Mouse (Mus musculus) left cerebral cortex, adult 9 months (tissue): ENCODE data around the gene Gm10944.
A peak's percentile ranks its signal among the peaks of the same experiment; 100 is the strongest.

Experiments
- DNase-seq, 2 experiments: peaks; one replicate each; pipeline ENCODE4 v3.0.0; 2022; ENCODE audit warnings: low spot score in 2 of 2

The Gm10944 gene

DNA sequence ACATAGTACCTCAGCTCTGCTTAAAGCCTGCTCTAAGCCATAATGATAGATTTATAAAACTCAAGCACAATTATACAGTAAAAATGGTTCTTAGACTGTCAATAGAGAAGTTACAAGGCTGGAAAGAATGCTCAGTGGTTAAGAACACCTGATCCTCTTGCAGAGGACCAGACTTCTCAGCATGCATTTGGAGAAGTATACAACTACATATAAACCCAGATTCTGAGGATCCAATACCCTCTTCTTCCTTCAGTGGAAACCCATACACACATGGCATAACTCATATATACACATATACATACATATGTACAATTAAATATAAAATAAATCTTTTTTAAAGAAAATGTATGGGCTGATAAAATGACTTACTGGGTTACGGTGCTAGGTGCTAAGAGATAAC lies at the start of gene Gm10944:
Gene Gm10944, plus strand, starts transcription at position 301 of the 400 bp plus-strand sequence.
- DNase-seq, result no peak

DNA sequence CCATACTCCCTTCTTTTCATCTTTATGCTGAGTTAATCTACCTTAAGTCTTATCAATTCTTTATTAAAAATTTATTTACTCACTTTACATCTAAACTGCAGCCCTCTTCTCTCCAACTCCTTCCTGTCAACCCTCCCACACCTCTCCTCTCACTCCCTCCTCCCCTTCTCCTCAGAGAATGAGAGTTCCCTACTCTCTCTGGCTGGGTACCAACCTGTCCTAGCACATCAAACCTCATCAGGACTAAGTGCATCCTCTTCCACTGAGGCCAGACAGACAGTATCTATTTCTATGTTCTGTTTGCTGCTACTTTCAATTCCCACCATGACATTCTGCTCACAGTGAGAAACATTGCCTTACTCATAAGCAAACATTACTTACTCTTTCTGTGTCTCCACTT lies 25.2 kb upstream of the Gm10944 start:
- no peak for DNase-seq

DNA sequence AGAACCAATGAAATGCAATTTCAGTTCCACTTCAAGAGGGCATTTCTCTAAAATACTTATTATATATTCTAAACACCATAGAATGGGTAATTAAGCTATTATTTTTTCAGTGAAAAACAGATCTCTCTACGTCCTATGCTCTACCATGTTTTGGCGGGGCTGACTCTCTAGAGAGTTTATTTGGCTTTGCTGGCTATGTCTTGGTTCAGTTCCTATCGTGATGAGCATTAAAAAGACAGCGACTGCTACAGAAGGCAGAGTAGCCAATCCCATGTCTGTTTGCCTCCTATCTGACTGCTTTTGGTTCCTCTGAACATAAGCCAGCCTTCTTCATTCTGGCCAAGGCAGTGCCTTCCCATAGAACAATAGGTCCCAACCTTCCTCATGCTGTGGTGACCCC lies 24.5 kb upstream of the Gm10944 start:
- no peak for DNase-seq

DNA sequence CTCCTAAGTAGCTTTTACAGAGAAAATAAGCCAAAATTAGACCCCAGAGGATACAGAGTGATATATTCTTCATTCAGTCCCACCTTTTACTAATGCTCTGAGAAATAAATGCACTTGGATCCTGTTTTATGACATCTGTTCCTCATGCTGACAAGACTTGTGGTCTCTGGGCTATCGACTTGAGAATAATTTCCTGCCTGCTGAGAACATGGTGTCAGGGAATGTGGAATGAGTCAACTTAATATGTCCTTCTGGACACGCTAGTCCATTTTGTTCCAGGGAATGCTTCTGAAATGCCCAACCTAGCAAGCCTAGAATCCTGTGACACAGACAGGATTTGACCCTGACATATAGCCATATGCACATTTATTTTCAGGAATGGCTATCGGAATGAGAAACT lies 22.0 kb upstream of the Gm10944 start:
- DNase-seq, result no peak

DNA sequence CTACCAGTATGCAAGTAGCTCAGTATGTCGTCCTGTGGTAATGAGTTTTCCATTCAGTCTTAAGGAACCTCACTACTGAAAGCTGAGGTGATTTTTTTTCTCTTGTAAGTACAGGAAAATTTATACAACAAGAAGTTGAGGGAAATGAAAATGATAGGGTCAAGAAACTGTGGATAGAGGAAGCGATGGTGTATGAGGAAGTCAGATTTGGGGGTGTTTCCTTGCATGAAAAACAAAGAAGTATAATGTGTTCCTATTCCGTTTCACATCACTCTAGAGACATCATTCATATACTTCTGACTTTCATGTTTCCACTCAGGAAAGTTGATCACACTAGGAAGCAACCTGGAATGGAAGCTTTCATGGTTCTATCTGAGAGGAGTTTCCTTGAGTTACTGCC lies 21.2 kb upstream of the Gm10944 start:
- DNase-seq, result no peak

DNA sequence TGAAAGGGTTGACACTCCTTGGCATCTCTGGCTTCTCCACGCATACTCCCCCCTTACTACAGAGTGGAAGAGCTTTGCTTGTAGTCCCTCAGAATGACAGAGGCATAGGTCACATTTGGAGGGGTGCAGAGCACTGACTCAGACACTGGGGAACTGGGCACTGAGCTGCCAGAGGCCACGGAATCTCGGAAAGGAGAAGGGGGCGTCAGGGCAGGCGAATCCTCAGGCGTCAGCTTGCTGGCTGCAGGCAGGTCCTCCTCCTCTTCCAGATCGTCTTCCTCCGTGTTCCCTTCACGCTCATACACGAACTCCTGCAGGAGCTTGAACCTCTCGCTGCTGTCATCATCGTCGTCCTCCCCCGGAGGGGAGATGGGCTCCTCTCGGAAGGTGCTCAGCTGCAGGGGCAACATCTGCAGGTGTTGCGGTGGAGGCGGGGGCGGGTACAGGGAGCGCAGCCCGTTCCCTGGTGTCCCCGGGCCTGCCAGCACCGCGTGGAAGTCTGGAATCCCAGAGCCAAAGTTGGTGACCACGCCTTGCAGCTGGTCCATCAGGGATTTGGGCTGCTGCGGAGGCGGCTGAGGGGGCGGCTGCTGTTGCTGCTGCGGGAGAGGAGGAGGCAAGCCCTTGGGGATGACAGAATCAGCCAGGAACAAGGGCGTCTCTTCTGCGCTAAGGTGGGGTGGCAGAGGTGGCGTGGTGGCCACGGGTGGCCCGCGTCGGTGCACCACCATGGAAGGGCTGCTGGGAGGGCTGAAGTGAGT lies 7.9 kb downstream of the Gm10944 start:
- DNase-seq, result peak in 1 of 2 experiments; percentile 65

DNA sequence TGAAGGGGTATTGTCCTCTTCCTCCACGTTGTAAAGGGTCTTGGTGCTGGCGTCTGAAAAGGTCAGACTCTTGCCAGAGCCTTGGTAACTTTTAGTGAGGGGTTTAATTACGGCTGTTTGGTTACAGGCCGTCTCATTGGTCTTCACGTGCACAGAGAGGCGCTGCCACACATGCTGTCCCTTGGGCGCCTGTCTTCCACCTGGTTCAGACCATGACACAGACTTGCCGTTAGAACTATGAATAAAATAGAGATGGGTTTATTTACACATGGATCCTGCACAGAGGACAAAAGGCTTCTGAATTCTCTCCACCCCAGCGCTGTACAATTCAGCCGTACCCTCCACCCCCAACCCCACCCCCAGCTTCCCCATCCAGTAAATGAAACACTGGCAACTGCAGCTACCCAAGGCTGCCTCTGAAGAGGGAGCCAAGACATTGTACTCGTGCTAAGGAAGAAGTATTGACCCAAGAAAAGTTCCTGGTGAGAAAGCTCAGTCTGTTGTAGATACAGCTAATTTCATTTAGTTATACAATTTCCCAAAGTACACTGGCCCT lies 8.6 kb downstream of the Gm10944 start:
- DNase-seq, result no peak

DNA sequence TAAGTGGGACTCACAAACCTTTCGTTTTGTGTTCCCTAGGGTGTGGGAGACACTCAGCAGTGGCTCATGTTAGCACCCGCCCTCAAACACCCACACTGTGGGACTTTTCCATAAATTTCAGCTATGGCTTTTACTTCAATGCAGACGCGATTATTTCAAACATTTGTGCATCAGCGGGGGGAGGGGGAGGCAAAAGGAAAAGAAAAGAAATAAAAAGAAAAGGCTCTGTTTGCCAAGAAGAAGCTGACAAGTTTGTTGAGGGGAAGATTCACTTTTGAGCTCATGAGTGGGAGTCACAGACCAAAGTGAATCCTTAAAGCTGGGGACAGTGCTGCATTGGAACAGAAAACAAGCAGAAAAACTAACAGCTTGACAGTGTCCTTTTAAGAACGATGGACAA lies 16.3 kb downstream of the Gm10944 start:
- peak in 1 of 2 experiments; percentile 45 for DNase-seq

DNA sequence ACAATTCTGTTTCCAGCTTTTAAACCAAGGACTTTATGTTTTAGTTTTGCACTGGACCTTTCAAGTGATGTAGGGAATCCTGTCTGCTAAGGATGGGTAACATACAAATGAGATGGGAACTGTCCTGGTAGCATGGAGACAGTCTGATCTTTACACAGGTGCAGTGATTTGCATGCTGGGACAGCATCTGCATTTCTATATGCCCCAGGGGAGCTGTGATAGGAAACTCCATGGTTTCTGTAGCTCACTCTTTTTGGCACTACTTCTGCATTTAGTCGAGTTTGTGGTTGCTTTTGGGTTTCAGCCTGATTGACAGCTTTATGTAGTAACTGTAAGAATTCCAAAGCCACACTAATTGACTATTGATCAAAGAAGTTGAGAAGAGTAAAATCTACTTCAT lies 19.8 kb downstream of the Gm10944 start:
- DNase-seq, result no peak

DNA sequence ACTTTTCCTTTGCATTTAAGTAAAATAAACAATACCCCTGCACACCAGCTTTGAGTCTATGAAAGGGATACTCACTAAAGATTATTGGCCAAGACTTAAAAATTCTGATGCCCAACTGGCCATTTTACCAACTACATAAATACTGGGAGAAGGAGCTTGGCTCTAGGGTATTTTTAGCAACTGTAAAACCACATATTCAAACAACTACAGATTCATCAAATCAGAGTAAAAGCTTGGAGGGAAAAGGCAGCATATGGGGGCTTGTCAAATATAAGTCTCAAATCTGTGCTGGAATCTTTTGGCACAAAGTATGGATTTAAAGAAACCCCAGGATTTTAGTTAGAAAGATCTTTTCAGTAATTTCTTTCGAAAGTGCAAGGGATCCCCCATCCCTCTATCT lies 20.2 kb downstream of the Gm10944 start:
- DNase-seq, result no peak

DNA sequence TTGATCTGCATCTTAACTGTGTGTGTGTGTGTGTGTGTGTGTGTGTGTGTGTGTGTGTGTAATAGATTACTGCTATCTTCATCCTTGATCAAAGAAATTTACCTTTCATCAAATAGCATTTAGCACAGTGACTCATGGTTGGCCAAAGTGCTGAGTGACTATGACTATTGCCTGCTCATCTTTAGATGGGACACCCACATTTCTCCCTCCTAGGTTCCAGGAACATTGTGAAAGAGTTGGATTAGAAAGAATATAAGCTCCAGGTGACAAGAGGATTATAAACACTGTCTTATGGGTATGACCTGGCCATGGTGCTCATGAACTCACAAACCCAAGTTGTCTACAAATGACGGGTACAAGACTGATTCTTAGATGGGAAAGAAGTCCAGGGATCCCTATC lies 26.9 kb downstream of the Gm10944 start:
- no peak for DNase-seq

DNA sequence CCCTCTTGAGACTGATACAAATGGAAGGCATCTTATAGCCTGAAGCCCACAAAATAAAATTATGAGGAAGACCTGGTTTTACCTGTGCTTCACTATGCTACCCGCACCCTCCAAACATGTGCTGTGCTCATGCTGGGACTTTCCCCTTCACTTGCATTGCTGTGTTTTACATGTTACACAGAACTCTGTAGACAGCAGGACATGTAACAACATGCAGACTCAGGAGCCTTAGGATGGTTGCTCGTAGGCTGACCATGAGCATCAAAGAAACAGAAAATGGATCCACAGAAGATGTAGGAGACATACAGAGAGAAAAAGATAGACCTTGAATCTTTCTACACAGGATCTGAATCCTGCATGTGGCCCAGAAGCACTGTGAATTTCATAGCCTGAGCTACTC lies 29.2 kb downstream of the Gm10944 start:
- DNase-seq, result no peak

DNA sequence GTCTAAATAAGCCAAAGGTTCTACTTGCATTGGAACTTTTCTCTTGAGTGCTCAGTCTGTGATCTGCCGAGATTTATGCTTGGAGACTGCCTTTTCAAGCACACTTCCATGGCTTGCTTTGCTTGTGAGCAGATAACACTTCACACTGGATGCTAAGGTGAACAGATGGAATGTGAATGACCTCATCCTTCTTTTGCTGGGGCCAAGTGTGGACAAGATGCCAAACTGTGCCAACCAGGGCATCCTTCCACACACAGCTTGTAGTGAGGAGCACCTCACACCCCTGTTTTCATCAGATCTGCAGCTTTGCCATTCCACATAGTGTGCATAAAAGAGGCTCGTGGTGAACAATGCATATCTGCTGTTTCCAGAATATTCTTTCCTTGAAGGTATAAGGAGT lies 29.7 kb downstream of the Gm10944 start:
- DNase-seq, result no peak

DNA sequence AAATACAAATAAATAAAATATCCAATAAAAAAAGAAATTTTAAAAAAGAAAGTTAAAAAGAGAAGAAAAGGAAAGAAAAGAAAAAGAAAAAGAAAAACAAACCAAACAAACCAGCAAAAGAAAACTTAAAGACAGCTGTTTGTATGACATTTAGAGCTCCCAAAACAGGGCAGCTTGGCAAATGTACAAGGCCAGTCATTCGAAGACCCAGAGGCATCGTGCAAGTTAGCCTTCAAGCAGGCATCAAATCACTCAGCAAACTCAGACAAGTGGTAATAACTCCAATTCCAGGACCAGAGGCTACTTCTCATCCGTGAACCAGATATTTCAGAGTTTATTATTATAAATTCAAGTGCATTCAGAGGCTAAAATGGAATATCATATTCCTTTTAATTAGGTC lies 45.4 kb downstream of the Gm10944 start:
- no peak for DNase-seq
